Mouse (Mus musculus): ENCODE measurements around the gene Cacna2d4.
"Not testable (repeated sequence)": the region's sequence is repeated elsewhere in the genome, so short reads cannot be mapped to it uniquely, and the experiment has no call there.

The Cacna2d4 gene

DNA sequence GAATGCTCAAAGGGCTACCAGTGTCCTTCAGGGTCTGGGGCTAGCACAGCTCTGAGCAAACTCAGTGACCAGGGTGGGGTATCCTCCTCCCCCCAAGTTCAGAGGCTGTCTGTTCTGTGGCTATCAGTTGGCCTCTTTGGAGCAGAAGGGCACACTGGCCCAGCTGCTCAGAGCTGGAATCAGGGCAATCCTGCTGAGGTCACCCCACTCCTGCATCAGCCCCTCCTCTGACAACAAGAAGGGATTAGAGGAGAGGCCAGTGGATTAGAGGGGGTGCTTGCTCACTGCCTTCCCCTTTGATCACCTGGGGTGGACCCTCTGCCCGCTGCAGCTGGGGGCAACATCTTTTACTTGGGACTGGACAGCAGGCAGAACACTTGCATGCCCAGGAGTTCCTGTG is at the start of gene Cacna2d4:
Gene Cacna2d4, plus strand, starts transcription at position 286 of the 400 bp plus-strand sequence.
- DNase-seq (ENCODE audit: low read depth), result no peak

DNA sequence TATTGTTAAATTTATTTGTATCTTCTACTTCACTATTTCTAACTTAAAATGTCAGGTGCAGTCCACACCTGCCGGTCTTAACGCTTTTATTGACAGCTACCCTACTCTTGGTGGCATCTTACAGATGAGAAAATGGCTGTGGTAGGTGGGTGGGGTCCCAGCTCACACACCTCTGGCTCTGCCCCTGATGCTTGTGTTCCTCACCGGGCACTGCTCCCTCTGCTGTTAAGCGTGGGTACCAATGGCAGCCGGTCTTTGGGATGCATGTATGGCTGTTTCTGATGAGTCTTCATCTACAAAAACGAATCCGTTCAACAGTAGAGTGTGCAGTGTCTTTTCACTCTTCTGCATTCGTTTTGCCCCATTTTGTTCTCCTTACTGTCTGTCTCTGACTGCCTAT is 49.7 kb upstream of the Cacna2d4 start:
- DNase-seq (ENCODE audit: low read depth), result no peak

DNA sequence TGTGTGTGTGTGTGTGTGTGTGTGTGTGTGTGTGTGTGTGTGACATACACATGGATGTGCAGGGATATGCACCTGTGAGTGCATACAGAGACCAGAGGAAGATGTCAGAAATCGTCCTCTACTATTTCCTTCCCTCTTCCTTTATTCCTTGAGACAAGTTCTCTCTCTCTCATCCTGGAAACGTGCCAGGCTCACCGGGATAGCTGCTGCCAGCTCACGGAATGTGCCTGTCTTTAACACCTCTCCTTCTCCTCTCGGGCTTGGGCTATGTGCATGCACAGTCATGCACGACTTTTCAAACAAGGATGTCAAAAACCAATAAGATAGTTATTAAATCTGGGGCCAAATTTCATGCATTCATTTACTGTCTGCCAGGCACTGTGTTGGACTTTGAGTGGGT is 48.7 kb upstream of the Cacna2d4 start:
- DNase-seq (ENCODE audit: low read depth), result no peak

DNA sequence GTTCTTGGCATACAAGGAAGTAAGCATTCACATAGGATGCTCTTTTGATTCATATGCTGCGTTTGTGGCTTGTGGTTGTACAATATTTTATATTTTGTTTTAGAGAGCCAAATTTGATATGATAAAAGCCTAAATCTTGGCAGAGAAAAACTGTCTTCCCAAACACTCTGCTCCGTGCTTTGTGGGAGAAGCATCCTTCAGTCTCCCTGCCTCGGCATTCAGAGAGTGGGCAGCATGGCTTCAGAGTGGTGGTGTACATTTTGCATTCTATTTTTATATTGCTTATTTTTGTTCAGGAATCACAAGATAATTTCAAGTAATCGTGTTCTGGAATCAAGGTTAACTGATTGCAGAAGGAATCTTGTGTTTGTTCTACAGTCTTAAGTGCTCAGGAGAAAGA is 44.8 kb upstream of the Cacna2d4 start:
- DNase-seq (ENCODE audit: low read depth), result no peak

DNA sequence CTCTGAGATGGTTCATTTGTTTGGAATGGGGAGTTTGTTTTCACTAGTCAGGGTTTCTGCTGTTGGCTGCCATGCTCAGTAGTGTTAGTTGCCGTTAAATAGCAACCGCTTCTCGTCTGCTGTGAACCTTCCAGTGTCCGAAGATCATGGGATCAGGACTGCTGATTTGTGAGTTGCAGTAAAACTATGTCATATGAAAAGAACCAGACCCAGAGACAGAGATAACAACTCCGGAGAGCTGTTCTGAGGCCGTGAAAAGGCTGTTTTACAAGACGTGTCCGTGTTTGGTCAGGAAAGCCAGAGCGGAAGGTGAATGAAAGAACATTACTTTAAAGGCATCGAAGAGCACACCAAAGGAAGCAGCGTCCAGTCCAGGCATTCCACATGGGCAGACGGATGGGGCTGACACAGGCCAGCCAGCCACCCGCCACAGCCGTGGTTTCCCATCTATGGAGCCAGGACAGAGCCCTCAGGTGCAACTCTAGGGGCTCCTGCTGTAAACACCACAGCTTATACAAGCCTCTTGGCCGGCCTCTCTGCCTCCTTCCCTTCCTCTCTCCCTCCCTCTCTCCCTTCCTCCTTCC is 42.7 kb upstream of the Cacna2d4 start:
- no peak for DNase-seq (ENCODE audit: low read depth)

DNA sequence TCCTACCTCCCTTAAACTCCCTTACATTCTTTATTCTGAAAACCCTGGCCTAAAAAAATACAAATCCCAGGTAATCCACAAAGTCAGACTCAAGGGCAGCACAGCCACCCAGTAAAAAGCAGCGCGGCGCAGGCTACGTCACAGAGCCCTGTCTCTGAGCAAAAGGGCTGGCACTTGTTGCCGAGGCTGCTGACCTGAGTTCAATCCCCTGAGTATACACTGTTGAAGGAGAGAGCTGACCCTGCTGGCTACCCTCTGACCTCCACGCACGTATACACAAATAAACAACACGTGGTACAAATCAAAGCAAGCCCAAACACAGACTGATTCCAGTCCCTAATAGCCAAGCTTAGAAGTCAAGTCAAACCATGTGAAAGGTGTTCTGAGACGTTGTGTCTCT is 42.2 kb upstream of the Cacna2d4 start:
- no peak for DNase-seq (ENCODE audit: low read depth)

DNA sequence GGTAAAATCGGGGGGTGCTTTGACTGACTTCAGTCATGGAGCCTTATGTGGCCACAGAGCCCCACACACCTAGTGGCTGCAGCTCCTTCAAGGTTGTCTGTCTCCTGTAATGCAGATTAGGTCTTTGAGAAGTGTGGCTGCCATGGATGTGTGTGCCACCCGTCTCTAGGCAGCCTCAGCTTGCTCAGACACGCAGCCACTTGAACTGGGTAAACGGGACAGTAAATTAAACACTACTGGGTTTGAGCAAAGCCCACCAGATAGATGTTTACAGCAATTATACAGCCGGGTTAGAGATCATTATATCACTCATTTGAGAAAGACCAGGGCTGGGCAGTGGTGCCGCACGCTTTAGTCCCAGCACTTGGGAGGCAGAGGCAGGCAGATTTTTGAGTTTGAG is 41.7 kb upstream of the Cacna2d4 start:
- DNase-seq (ENCODE audit: low read depth), result no peak

DNA sequence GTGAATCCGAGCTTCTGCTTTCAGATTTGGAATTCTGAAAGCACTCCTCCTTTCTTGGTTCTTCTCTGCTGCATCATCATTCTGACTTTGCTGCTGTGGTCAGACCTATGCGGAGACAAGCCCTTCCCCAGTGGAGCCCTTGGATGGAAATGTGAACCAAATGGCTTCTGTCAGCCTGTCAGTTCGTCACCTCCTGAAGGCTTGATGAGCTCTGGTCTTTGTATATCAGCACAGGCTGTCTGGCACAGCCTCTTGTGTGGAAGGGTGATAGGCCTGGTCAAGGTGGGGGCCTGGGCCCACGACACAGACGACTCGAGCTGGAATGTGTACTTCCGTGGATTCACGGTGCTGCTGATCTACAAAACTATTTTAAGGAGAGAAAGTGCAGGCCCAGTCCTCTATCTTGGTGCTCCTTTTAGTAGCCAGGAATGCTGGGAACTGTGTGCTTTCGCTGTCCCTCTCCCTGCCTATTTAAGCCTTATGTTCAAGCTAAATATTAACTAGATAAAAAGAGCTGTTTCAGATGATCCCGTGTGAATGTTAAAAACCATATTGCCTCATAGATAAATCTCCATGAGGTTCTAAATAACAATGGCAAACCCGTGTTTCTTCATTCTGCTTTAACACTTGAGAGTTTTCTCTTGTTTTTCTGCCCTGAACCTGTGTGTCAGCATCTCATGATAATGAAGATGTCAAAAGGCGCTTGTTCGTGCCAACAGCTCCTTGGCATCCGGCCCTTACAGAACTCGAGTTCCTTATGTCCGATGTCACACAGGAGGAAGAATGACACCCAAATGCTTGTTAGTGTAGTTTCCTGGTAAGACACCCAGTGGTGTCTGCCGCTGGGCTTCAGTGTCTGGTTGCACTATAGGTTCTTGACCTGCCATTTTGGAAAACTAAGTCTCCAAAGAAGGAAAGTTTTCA is 39.7 kb upstream of the Cacna2d4 start, which contains the start of gene Cacna1c:
Gene Cacna1c, minus strand, starts transcription at position 37 of the 924 bp plus-strand sequence.
- DNase-seq (ENCODE audit: low read depth), result no peak

DNA sequence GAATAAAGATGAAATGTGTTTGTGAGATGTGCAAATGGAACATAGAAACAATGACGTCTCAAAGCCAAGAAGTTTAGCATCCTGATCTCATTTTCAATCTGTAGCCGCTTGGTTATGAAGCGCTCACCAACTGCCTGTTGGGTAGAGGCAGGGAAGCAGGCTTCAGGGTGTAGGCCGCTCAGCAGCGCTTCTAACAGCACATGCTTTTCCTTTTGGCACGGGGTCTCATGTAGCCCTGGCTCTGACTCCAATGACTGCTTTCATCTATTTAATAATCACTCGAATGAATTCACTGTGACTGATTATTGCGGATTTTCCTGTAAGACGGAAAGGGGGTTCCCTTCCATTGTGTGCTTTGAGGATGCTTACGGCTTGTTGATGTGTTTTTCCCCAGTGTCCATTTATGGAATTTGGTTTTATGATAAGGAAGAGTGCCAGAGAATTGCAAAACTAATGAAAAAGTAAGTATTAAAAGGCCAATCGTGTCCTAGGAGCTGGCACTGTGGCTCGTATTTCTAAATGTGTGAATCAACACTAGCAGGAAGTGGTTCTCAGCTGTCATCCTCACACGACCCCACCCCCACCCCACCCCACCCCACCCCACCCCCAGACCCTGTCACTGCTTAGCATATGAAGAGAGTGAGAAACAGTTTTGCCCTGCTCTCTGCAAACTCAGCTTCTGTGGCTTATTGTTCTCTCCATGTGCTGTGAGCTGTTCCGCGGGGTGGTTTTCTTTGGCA is 37.6 kb upstream of the Cacna2d4 start:
- DNase-seq (ENCODE audit: low read depth), result no peak

DNA sequence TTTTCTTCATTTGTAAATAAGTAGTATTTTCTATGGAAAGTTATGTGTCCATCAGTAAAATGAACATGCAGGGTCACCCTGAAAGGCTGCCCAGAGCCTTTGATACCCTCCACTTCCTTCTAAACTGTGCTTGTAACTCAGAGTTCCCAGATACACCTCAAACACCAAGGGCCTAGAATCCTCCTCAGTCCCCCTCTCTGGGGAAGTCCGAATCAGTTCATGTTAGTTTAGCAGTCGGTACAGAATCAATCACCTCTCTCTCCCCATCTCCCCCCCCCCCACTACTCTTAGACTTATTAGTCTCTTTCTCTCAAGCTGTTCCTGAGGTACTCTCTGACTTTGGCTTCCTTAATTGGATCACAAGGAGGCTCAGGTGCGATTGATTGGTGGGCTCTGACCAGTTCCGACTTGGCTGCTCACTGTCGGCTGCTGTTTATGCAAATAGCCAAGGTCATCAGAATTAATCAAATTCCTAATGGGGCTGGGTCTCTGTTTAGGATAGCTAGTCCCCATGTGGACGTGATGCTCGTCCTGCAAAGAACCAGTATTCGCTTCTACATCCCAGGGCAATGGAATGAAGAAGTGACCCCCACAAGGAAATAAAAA is 36.9 kb upstream of the Cacna2d4 start:
- no peak for DNase-seq (ENCODE audit: low read depth)

DNA sequence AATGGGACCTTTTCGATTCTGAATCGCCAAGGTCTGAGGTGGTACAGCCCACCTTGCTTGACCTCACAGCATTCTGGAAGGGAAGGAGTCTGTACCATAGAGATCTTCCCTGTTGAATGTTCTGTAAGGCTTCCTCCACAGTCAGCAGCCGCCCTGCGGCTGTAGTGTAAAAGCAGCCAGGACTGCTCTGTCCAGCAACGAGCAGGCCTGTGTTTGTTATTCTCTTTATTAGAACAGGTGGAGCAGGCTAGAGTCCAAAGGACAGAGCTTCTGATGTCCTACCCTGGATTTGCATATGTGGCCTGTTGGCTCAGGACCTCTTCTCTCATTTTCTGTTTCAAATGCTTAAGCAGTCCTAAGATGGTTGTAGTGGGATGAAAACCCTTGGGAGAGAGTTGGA is 36.0 kb upstream of the Cacna2d4 start:
- DNase-seq (ENCODE audit: low read depth), result no peak

DNA sequence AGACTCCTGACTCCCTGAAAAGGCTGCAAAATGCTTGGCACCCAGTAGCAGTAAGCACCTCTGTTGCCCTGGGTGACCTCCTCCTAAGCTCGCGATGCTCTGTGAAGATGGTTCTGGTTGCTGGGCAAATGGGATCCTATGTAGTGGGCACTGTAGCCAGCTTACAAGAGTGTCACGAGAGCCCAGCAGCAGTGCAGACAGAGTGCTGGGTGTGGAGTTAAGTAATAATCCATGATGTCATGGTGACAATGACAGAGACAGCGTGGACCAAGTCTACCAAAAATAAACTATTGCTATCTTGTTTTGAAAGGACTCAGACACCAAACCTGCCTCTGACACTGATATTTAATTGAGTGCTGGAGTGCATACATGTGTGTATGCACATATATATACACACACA is 34.8 kb upstream of the Cacna2d4 start:
- no peak for DNase-seq (ENCODE audit: low read depth)

DNA sequence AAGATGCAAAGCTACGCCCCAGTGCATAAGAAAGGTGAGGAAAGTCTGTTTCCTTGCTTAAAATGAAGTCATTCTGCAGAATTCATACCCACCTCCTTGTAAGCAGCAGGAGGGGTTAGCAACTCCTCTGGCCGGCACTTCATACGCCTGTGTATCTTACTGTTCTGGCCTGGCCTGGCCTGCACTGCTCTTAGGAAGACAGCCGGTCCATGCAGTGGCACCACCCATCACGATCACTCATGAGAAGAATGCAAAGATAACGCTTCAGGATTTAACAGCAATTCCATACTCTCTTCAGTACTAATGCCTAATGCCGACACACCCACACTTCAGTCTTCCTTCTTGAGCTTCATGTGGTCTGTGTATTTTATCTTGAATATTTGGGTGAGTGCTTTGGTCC is 32.0 kb upstream of the Cacna2d4 start:
- DNase-seq (ENCODE audit: low read depth), result no peak

DNA sequence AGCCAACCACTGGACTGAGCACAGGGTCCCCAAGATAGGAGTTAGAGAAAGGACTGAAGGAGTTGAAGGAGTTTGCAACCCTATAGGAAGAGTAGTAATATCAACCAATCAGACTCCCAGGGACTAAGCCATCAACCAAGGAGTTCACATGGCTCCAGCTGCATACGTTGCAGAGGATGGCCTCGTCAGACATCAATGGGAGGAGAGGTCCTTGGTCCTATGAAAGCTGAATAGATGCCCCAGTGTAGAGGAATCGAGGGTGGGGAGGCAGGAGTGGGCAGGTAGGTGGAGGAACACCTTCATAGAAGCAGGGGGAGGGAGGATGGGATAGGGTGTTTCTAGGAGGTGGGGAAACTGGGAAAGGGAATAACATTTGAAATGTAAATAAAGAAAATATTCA is 31.4 kb upstream of the Cacna2d4 start:
- DNase-seq (ENCODE audit: low read depth), result no peak

DNA sequence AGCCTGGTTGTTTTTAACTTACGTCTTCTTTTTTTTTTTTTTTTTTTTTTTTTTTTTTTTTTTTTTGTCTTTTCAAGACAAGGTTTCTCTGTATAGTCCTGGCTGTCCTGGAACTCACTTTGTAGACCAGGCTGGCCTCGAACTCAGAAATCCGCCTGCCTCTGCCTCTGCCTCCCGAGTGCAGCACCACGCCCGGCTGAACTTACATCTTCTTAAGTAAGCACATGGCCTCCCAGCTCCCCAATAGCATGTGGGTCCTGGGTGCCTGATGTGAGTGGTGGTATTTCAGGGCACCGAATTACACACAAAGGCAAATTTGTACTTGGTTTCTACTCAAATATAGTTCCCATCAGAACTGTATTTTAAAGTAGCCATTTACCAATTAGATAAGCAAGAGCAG is 30.3 kb upstream of the Cacna2d4 start:
- DNase-seq (ENCODE audit: low read depth), result not testable (repeated sequence)

DNA sequence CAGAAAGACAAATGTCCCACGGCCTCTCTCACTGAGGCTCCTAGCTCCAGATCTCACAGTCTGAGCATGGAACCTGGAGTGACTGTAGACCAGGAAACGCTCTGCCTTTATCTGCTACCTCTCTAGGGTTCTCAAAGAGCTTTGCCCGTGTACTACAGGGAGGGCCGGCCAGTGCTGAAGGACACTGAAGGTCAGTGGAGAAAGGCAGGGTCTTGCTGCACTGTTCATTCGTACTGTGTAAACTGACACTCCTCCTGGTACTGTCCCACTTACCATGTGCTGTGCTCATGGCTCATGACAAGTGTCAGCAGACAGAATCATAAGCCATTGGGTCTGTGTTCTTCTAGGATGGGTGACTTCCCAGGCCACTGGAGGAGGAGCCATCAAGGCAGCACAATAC is 23.0 kb upstream of the Cacna2d4 start:
- DNase-seq (ENCODE audit: low read depth), result no peak

DNA sequence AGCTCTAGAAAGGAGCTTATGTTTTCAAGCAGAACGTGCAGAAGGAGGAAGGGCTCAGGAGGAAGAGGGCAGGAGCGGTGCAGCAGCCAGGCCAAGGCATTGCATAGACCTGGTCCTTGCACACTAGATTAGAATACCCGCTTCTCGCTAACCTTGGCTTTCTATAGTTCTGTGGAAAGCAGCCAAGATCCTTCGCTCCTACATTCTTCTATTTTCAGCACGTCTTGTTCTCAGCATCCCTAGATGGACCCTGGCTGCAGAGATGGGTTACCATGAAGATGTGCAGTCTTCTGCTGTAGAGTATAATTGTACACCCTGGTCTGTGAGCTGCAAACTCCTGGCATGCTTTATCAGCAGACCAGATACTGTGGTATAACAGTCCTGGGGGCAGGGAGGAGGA is 22.1 kb upstream of the Cacna2d4 start:
- no peak for DNase-seq (ENCODE audit: low read depth)

DNA sequence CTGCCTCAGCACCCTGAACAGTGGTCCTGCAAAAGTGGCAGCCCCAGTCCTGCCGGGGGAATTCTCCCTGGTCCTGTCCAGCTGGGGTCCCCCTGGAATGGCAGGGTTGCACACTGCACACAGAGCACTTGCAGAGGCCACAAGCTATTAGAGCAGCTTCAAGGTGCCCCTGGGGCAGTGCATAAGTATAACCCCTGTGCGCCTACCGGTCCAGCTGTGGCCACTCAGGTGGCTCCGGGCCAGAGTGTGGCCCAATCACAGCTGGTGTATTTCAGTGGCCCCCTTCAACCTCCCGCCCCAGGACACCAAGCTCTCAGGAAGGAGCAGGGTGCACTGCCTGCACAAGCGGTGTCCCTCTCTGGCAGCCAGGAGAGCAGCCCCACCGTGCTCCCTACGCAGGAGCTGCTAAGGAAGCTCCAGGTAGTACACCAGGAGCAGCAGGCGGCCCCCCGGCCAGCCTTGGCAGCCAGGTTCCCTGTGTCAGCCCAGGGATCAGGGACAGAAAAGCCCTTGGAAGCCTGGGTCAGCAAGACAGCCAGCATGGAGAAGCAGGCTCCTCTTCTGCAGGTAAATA is 21.2 kb upstream of the Cacna2d4 start:
- DNase-seq (ENCODE audit: low read depth), result no peak

DNA sequence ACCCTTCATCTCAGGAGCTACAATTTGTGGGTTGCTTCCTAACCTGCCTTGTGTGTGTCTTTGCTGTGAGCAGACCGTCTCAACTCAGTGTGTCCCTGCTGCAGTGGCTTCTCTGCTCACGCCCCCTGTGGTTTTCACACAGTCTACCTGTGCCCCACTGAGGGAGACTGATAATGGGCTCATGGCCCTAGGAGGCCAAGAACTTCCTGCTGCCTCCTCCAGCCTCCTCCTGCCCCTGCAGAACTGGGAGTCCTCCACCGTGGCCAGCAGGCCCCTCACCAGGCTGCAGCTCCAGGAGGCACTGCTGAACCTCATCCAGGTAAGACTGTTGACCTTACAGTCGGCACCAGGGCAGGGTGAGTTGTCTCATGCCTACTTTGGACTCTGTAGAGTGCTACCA is 18.7 kb upstream of the Cacna2d4 start:
- DNase-seq (ENCODE audit: low read depth), result no peak

DNA sequence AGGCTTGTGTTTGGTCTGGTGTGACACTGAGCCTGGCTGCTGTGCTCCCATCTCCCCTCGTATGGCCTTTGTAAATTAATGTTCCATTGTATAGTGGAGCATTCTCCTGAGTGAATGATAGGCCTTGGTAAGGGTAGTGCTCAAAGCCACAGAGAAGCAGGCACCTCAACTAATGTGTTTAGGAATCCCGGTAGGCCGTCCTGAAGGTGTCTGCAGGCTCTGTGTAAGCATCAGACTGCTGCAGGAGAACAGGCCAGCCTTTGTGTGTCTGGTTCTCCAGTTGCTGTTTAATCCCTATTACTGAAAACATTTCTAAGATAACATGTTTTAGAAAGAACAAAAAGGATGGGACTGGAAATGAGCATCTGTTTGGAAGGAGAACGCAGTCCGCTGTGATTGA is 17.7 kb upstream of the Cacna2d4 start:
- DNase-seq (ENCODE audit: low read depth), result no peak

DNA sequence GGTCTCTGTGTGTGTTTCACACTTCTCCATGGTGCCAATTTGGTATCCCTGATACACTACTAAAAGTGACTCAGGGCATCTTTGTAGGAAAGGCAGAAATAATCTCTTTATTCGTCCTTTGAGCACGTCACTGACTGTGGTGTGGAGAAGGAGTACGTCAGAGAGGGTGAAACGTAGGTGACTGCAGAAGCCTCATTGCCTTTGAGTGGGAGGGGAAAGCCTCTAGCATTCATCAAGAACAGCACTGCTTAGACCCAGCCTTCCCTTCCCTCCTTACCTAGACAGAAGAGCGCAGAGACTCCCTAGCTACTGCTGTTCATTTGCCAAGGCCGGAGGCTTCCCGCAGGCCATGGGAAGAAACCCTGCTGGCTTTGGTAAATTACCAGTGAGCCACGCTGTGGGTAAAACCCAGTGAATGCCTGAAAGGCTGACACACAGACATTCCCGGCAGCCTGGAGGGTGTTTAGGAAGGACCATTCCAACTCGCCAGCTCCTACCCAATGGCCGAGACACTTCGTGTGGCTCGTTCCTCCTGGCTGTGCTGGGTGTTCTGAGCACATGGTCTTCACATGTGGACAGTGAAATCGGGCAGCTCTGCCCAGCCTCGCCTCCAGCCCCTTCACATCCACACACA is 17.0 kb upstream of the Cacna2d4 start:
- no peak for DNase-seq (ENCODE audit: low read depth)

DNA sequence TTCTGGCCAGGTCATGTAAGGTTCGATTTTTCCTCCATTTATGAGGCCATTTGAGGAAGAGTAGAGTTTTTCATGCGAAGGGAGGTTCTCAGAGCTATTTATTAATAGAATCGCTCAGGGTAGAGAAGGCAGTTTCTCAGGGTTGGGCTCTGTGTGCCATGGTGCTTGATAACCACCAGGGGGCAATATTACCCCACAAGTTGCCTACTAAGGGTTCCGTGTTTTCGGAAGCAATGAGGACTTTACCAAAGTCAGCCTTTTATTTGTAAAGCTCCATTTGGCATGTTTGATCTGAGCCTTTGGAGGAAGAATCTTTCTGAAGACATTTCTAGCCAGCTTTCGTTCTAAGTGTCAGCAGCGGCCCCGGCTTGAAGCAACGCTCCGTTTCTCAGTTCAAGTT is 16.0 kb upstream of the Cacna2d4 start:
- peak; percentile 63 for DNase-seq (ENCODE audit: low read depth)
